Mouse (Mus musculus) forebrain, embryonic 14.5 days (tissue): ENCODE measurements at regions not wholly inside any gene's neighbourhood (a gene's known extent, or its start where the extent isn't known, plus 50 kb on each side); places are given as distances from the start of the nearest gene placed in this dataset.

Source experiments
- ATAC-seq: fragments of 200-750 bp; cut with Nextera tagmentation; 2 replicates; pipeline ENCODE4 v1.8.0; 2017; ENCODE audit warnings: mild to moderate bottlenecking, moderate library complexity
- DNase-seq: peaks from one replicate; pipeline ENCODE4 v3.0.0-alpha.2; 2015; ENCODE audit warnings: low spot score
- H3K27ac ChIP-seq: fragments of 300-500 bp; sonication (generic); 2 replicates; pipeline ENCODE4 v1.5.1; 2014; ENCODE audit warnings: low read depth, mild to moderate bottlenecking, control low read depth, low read length, moderate library complexity
- H3K27me3 ChIP-seq: fragments of 300-500 bp; sonication (generic); replicated peaks from 2 replicates; pipeline ENCODE4 v1.6.1; 2014; ENCODE audit warnings: low read length, control low read depth, mixed read lengths; ENCODE audit not compliant: control insufficient read depth, insufficient read depth
- H3K36me3 ChIP-seq: fragments of 300-500 bp; sonication (generic); 2 replicates; pipeline ENCODE4 v1.6.1; 2014; ENCODE audit warnings: low read length, control low read depth; ENCODE audit not compliant: control insufficient read depth, insufficient read depth
- H3K4me1 ChIP-seq: fragments of 300-500 bp; sonication (generic); 2 replicates; pipeline ENCODE4 v1.6.1; 2014; ENCODE audit warnings: antibody characterized with exemption, low read length, control low read depth; ENCODE audit not compliant: control insufficient read depth, insufficient read depth
- H3K4me2 ChIP-seq: fragments of 300-500 bp; sonication (generic); 2 replicates; pipeline ENCODE4 v1.6.1; 2014; ENCODE audit warnings: mild to moderate bottlenecking, control low read depth, low read length
- H3K4me3 ChIP-seq: fragments of 300-500 bp; sonication (generic); 2 replicates; pipeline ENCODE4 v1.5.1; 2014; ENCODE audit warnings: low read depth, low read length, control low read depth
- H3K9ac ChIP-seq: fragments of 300-500 bp; sonication (generic); 2 replicates; pipeline ENCODE4 v1.6.1; 2014; ENCODE audit warnings: mild to moderate bottlenecking, low read length, control low read depth, moderate library complexity
- H3K9me3 ChIP-seq: fragments of 300-500 bp; sonication (generic); replicated peaks from 2 replicates; pipeline ENCODE4 v1.6.1; 2016; ENCODE audit warnings: low read length, control low read depth, mixed read lengths; ENCODE audit not compliant: control insufficient read depth
- WGBS: fragments of 180-500 bp; shearing (Covaris S2); extraction: QIAGEN DNeasy Blood & Tissue Kit; methylation state at CpG from one replicate; pipeline ENCODE4 v1.1.7; 2014; 5-methylcytosine and 5-hydroxymethylcytosine counted together

DNA sequence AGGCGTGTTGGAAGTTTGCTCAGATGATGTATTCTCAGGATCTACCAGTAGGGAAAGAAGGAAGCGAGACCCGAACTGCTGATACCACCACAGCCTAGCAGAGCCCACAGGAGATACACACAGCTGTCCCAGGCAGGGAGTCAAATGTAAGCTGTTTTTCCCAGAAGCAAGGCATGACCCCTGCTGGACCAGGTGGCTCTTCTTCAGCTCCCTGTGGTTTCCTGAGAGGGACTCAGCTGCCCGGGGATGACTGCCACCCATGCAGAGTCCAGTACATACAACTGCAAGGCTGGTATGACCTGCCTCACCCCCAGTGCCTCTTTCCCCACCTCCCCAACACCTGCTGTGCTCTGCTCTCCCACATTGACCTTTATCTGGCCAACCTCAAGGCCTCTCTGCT, 184.4 kb downstream of the Tmem132e start:
- no peak for ATAC-seq
- Histone ChIP-seq H3K9me3 (no peaks in the 10 kb centered on the region), H3K4me2 (no peak overlapping the region), H3K27ac (no peak overlapping the region), H3K9ac (no peak overlapping the region), H3K36me3 (no peaks in the 10 kb centered on the region), H3K4me1 (peaks cover 14% of the 10 kb centered on the region), H3K4me3 (no peak overlapping the region), H3K27me3 (peaks cover 3% of the 10 kb centered on the region; the same call in 1 of the 2 replicates)
- 89% methylated on average over 4 of the region's 4 CpGs for WGBS
- DNase-seq = no peak

DNA sequence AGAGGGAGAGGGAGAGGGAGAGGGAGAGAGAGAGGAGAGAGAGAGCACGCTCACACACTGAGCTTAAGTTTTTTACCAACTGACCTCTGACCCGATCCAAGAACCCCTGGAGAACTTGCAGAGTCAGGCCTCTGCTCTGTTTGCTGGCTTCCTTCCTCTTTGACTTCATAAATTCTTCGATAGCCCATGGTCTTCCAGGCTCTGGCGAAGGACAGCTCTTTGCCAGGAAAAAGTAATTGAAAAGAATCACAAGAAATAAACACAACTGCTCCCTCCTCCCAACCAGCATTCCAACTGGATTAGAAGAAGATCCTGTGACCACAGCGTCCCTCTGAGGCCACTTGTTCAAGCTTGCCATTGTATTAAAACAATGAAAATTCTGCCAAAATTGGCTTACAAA, 182.8 kb downstream of the Tmem132e start:
- Histone ChIP-seq H3K9ac (no peak overlapping the region), H3K4me2 (no peak overlapping the region), H3K27ac (no peak overlapping the region), H3K4me1 (peaks cover 27% of the 10 kb centered on the region), H3K27me3 (peaks cover 3% of the 10 kb centered on the region; the same call in 1 of the 2 replicates), H3K9me3 (no peaks in the 10 kb centered on the region), H3K36me3 (no peaks in the 10 kb centered on the region), H3K4me3 (no peak overlapping the region)
- no peak for DNase-seq
- no peak for ATAC-seq
- 20% methylated on average over 5 of the region's 5 CpGs for WGBS

- no peaks in the 10 kb centered on the region for H3K27me3 ChIP-seq
- no peaks in the 10 kb centered on the region for H3K36me3 ChIP-seq
- H3K9me3 ChIP-seq = no peaks in the 10 kb centered on the region
- no peak overlapping the region for H3K4me2 ChIP-seq
- peaks cover 27% of the 10 kb centered on the region for H3K4me1 ChIP-seq
- no peak overlapping the region for H3K27ac ChIP-seq
- no peak for DNase-seq
- ATAC-seq = no peak
- no peak overlapping the region for H3K4me3 ChIP-seq
- H3K9ac ChIP-seq = no peak overlapping the region
Observed at GRCm38 (mm10) chr11:82569819-82570218, 181.1 kb downstream of the Tmem132e start.

GRCm38 (mm10) chr11:82568219-82568676, 179.5 kb downstream of the Tmem132e start:
- ATAC-seq = peak; percentile 61
- Histone ChIP-seq H3K27ac (no peak overlapping the region), H3K9ac (no peak overlapping the region), H3K4me1 (peaks cover 30% of the 10 kb centered on the region), H3K27me3 (no peaks in the 10 kb centered on the region), H3K9me3 (no peaks in the 10 kb centered on the region), H3K4me3 (no peak overlapping the region), H3K36me3 (no peaks in the 10 kb centered on the region), H3K4me2 (no peak overlapping the region)
- DNase-seq = peak; percentile 92
- WGBS = 23% methylated on average over 2 of the region's 2 CpGs

GRCm38 (mm10) chr11:82567014-82567685, 178.4 kb downstream of the Tmem132e start:
- H3K4me1 ChIP-seq = peaks cover 30% of the 10 kb centered on the region
- H3K9me3 ChIP-seq = no peaks in the 10 kb centered on the region
- ATAC-seq (no peak), DNase-seq (peak; percentile 33)
- WGBS = 58% methylated on average over 9 of the region's 9 CpGs
- no peaks in the 10 kb centered on the region for H3K27me3 ChIP-seq
- no peaks in the 10 kb centered on the region for H3K36me3 ChIP-seq
- no peak overlapping the region for H3K4me3 ChIP-seq
- H3K9ac ChIP-seq = 0 out of 2 replicates have a peak overlapping the region, but pooled peaks have one; percentile 13
- no peak overlapping the region for H3K4me2 ChIP-seq
- H3K27ac ChIP-seq = no peak overlapping the region; the same call in 1 of the 2 replicates

DNA sequence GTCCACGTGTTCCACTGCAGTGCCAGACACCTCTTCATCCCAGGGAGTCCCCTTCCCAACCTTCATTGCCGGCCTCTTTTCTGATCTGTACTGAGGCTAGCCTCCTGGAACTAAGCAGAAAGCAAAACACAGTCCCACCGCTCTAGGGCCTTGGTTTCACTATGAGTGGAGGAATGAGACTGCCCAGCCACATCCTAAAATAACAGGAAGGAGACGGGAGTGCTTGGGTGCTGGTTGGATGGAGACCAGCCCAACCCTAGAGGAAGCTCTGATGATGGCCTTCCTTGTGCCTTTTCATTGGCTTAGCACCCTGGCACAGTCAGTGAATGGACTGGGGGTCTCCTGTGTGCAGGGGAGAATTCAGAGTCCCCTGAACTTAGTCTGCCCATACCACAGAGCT, 177.4 kb downstream of the Tmem132e start:
- H3K27me3 ChIP-seq = no peaks in the 10 kb centered on the region
- H3K4me1 ChIP-seq = peaks cover 30% of the 10 kb centered on the region
- ATAC-seq (no peak), DNase-seq (no peak)
- H3K9me3 ChIP-seq = no peaks in the 10 kb centered on the region
- 81% methylated on average over 4 of the region's 4 CpGs for WGBS
- H3K4me3 ChIP-seq = no peak overlapping the region
- H3K9ac ChIP-seq = no peak overlapping the region
- H3K27ac ChIP-seq = no peak overlapping the region
- no peaks in the 10 kb centered on the region for H3K36me3 ChIP-seq
- no peak overlapping the region for H3K4me2 ChIP-seq

GRCm38 (mm10) chr11:82564181-82564580, 175.5 kb downstream of the Tmem132e start:
- Histone ChIP-seq H3K27ac (no peak overlapping the region), H3K4me1 (peaks cover 26% of the 10 kb centered on the region), H3K27me3 (no peaks in the 10 kb centered on the region), H3K9me3 (no peaks in the 10 kb centered on the region), H3K36me3 (no peaks in the 10 kb centered on the region), H3K4me2 (no peak overlapping the region), H3K4me3 (no peak overlapping the region), H3K9ac (no peak overlapping the region)
- DNase-seq (no peak), ATAC-seq (no peak)
- 57% methylated on average over 10 of the region's 10 CpGs for WGBS

DNA sequence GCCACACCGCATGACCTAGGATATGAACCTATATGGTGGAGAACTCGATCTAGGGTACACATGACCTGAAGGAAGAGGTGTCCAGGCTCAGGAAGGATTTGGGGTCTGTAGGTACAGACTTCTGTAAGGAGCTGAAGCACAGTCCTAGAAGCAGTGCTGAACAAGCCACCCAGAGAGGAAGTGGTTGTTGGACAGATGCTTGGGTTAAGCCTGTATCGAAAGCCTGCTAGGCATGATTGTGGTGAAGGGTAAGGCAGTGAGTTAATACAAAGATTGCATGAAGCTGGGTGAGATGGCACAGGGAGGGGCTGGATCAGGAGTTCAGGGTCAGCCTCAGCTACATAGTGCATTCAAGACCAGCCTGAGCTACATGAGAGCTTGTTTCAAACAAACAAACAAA, 153.3 kb downstream of the Tmem132e start:
- 94% methylated on average over 3 of the region's 3 CpGs for WGBS
- Histone ChIP-seq H3K4me2 (no peak overlapping the region), H3K27ac (no peak overlapping the region), H3K36me3 (no peaks in the 10 kb centered on the region), H3K9me3 (no peaks in the 10 kb centered on the region), H3K4me3 (no peak overlapping the region), H3K4me1 (no peaks in the 10 kb centered on the region), H3K9ac (no peak overlapping the region), H3K27me3 (no peaks in the 10 kb centered on the region)
- no peak for DNase-seq
- ATAC-seq = no peak

- no peak overlapping the region for H3K27ac ChIP-seq
- WGBS = 84% methylated on average over 7 of the region's 7 CpGs
- no peak overlapping the region for H3K9ac ChIP-seq
- H3K36me3 ChIP-seq = no peaks in the 10 kb centered on the region
- DNase-seq = no peak
- H3K4me1 ChIP-seq = no peaks in the 10 kb centered on the region
- H3K9me3 ChIP-seq = no peaks in the 10 kb centered on the region
- no peak overlapping the region for H3K4me3 ChIP-seq
- H3K27me3 ChIP-seq = no peaks in the 10 kb centered on the region
- no peak for ATAC-seq
- no peak overlapping the region for H3K4me2 ChIP-seq
Observed at GRCm38 (mm10) chr11:82541376-82541775, 152.7 kb downstream of the Tmem132e start.
